Mouse (Mus musculus): ENCODE results near the gene Pabpn1.
"Not testable (repeated sequence)": the region's sequence is repeated elsewhere in the genome, so short reads cannot be mapped to it uniquely, and the experiment has no call there.

Gene Pabpn1

DNA sequence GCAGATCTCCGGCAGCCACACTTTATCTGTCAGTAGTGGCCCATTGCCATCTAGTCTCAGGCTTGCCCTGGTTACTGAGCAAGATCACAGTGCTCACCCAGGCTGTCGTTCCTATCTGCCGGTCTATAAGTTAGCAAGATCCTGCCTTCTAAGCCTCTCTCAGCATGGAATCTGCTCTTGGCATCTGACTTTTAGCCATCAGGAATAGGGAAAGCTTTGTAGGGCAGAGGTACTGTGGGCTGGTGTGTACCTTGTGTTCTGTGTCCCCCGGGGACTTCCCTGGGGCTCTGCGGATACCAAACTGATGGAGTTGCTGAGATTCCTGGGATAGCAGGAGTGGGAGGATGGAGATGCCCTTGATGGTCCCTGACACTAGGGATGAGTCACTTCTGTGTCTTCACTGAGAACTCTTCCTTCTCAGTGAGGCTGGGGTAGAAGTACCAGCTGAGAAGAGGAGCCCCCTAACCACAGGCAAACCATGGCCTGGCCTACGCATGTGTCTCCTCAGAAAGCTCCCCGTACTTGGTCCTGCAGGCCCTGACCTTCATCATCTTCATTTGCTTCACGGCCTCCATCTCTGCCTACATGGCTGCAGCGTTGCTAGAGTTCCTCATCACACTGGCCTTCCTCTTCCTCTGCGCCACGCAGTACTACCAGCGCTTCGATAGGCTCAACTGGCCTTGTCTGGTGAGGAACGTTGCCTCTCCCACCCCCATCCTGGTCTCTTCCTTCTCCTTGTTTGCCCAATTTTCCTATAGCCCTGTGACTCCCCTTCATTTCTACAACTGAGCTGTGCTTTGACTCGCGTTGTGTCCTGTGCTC, 45.3 kb downstream of the Pabpn1 start:
- no peak for DNase-seq

DNA sequence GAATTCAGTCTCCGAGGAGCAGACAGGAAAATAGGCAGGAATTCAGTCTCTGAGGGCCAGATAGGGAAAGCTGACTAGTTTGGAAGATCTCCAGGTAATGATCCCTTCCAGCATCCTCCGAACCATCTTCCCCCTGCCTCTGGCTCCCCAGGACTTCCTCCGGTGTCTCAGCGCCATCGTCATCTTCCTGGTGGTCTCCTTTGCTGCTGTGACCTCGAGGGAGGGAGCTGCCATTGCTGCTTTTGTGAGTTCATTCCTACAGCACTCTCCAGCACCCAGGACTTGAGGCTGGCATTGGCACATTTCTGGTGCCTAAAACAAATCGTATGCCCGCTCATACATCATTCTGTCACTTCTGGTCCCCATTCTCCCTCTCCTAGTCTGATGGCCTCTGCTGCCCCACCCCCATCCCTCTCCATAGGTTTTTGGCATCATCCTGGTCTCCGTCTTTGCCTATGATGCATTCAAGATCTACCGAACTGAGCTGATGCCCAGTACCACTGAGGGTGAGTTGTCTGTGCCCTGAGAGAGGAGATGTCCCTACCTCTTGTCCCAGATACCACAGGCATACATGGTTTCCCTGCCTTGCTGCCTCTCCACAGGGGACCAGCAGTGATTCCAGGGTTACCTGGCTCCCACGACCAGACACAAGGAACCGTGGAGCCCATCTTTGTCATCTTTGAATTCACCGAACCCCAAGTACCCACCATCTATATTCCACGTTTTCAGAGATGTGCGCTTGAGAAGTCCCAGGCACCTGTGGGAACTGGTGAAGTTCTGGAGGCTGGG, 46.3 kb downstream of the Pabpn1 start:
- DNase-seq = no peak

DNA sequence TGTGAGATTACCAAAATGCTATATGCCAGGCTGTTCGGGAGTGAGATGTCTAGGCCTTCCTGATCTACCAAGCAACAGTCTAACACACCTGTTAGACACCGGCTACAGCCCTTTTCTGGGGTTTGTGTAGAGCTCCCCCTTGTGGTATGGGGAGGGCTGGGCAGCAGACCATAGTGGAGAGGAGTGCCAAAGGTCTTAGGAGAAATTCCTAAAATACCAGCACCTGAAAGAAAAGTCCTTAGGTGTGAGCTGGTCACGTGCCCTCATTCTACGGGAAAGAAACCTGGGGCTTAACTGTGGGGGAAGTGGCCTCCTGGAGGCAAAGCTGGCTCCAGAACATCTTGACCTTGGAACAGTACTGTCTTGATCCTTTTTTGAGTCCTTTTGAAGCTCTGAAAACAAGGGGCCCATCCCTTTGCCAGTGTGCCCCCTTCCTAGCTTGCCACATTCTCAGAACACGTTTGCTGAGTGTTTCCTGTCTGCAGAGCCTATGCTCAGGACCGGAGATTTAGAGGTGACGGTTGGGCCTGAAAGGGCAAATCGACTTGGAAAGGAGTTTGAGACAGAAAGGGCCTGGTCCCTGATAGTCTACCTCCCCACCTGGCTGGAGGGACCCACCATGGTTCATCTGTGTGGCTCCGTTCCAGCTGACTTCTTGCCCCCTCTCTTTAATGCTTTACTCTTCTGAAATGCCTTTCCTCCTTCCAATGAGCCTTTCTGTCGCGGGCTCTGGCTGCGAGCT, 47.3 kb downstream of the Pabpn1 start:
- peak; percentile 80 for DNase-seq

DNA sequence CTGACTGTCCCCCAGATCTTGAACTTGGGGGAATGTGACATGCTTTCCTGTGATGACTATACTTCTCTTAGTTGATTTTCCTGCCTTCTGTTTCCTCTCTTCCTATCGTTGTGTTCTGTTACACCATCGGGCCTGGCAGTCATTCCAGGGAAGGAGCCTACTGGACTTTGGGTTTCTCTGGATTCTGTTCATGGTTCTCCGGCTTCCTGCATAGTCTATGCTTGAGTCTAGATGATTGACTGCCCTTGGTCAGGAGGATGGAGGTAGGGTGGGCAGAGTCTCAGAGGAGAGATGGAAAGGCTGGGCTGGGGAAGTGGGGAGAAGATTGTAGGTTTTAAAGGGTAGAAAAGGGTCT, 47.9 kb downstream of the Pabpn1 start:
- no peak for DNase-seq

DNA sequence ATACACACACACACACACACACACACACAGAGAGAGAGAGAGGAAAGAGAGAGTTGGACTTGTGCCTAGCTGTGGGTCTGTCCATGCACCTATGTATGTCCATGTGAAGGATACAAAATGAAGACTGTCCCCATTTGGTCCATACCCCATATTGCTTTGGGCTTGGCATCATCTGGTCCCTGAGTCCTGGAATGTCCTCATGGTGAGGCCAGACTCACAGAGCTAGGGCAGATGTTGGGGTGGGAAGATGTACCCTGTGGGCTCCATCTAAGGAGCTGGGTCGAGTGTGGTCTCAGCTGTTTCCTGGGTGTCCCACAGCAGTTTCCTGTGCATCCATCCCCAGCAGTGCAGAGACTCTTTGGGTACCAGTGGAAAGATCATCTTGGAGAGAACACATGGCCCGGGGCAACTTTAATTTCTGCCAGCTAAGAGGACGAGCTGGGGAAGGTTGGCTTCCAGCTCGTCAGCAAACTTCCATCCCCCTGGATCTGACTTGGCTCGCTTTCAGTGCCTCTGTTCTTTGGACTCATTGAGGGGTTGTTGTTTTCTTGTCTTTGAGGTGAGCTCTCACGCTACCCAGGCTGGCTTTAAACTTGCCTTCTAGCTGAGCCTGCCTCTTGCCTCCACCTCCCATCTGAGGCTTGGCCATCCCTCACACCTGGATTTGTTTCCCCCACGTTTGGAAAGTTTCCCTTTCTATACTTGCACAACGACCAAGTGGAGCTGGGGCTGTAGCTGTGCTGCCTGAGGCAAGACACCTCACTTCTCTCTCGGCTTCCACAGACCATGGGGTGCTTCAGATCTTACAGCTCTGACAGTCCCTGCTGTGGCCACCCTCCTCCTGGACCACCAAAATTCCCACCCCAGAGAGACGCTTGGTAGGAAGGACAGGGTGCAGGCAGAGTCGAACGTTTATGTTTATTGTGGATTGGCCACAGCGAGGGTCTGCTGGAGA, 49.0 kb downstream of the Pabpn1 start:
- no peak for DNase-seq

DNA sequence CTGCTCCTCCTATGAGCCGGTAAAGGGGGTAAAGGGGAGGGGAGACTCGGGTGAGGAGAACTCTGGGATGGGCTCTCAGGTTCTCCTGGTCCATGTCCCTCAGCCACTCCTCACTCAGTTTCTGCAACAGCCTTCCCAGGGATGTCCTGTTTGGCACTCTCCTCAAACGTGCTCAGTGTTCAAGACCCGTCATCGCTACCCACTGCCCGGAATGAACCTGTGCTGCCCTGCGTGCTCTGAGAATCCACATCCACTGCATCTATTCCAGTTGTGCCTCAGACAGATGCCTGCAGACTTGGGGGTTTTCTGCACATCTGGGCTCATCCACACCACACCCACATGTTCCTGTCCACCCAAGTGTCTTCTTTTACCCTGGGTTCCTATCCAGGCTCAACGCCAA, 50.2 kb downstream of the Pabpn1 start:
- no peak for DNase-seq

DNA sequence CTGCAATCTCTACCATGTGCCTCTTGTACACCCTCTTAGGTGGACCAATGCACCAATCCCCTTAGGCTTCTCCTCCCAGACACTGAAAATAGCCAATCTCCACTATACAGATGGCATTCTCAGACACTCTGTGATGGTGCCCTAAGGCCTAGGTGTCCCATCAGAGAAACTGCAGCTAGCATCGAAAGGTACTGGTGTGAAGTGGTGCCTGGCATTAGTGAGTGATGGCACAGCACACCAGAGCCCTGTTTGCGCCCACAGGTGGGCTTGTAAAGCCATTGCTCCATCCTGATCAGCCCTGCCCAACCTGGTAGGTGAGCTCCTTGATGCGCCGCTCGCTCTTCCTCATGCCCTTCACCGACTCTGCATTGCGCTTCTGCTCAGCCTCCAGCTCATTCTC, 51.7 kb downstream of the Pabpn1 start:
- DNase-seq = no peak

DNA sequence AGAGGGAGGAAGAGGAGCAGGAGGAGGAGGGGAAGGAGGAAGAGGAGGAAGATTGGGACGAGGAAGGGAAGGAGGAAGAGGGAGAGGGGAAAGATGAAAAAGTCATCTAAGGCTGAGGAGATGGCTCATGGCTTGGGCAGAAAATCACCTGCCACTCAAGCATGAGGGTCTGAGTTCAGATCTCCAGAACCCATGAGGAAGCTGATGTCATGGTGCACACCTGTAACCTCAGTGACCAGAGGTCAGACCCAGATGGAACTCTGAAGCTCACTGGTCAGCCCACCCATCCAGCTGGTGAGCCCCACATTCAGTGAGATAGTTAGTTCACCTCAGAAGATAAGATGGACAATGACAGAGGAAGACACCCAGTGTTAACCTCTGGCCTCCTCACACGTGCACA, 52.6 kb downstream of the Pabpn1 start:
- DNase-seq = no peak

DNA sequence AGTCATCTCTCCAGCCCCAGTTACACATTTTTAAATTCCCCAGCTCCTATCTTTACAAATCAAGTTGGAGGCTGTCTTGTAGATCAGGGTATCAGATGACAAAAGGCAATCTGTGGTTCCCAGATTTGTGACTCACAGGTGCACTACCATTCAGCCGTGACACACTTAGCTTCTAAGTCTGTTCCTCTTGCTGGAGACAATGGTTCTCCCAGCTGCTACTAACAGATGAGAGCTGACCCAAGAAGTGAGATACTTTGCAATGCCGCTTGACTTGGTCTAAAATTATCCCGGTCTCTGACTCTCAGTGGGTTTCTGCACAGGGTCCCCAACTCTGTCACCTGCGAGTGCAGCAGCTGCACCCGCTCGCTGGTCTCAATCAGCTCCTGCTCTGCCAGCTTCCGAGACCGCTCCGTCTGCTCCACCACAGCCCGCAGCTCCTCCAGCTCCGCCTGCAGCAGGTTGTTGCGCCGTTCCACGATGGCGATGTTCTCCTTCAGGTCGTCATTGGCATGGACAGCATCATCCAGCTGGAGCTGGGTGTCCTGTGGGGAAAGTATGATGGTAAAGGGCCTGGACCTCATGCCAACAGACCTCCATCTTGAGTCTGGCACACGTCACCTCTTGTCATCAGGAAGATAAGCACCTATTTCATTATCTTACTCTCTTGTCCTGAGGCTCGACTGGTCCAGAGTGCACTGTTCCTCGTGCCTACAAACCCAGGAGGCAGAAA, 53.8 kb downstream of the Pabpn1 start:
- DNase-seq = no peak

DNA sequence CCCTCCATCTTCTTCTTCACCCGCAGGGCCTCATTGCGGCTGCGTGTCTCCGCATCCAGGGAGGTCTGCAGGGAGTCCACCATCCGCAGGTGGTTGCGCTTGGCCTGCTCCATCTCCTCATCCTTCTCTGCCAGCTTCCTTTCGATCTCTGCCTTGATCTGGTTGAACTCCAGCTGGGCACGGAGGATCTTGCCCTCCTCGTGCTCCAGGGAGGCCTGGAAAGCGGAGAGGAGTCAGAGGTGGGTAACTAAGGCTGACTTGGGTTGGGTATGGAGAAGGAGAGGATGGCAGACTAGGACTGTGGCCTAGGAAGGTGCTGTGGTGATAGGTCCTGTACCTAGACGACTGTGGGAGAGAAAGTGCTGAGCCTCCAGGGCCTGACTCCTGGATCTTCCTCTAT, 54.7 kb downstream of the Pabpn1 start:
- not testable (repeated sequence) for DNase-seq

Measured in B cell, adult 2 months (primary cell).